Mouse (Mus musculus): Measurements from ENCODE around the gene Tomm40.

DNA sequence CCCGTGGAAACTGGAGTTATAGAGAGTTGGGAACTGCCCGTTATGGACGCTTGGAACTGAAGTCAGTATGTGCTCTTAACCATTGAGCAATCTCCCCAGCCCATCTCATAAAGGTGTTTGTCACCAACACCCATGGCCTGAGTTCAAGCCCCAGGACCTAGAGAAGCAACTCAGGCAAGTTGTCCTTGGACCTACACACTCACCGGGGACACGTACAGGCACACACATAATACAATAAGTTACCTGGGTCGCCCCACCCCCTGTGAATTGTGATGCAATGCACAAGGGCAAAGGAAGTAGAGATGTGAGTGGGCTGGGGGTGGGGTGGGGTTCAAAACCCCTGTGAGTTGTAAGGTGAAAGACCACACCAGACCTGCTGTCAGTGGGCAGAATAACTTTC is 28.7 kb downstream of the Tomm40 start:
- TF ChIP-seq CTCF (IDR thresholded peaks at IDR 0.05; ENCODE audit: low read depth): no peak
- no peak for TF ChIP-seq EP300 (optimal IDR thresholded peaks at IDR 0.05)

All from stomach, postnatal 0 days (tissue).